Mouse (Mus musculus): ENCODE results near the gene Shisa5. TPM values are rescaled to one million over a fixed set of nuclear protein-coding genes. Genes with fewer than 3 reads are reported as not detected.

Shisa5 gene
- total and polyA plus RNA-seq, 3 experiments: 17.1 to 207 (median 50.0) TPM

DNA sequence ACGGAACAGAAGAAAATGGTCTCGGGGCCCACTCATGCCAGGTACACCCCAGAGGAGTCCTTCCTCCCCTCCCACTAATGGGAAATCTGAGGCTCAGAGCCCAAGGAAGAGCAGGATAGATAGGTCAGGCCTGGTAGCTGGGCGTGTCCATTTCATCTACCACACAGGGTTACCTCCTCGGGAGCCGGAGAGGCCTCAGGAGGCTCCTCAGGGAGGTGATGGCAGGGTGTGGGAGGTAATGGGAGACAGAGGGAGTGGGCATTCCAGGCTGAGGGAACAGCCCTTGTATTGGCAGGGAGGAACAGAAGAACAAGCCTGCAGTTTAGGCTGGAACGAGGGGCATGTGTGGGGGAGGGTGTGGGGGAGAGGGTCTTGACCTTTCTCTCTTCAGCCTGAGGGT, 58.5 kb downstream of the Shisa5 start:
- ATAC-seq (ENCODE audit: extremely low read depth, insufficient number of reproducible peaks, low FRiP score, poor library complexity, severe bottlenecking): no peak
- TF ChIP-seq GATA1 (IDR thresholded peaks at IDR 0.05; ENCODE audit: borderline replicate concordance, low read length) (no peak), GATA2 (IDR thresholded peaks at IDR 0.05; ENCODE audit: borderline replicate concordance, low read depth, low read length) (no peak), TAL1 (conservative IDR thresholded peaks at IDR 0.05; ENCODE audit: low read depth, low read length) (no peak), POLR2AphosphoS5 (IDR thresholded peaks at IDR 0.05; ENCODE audit: insufficient replicate concordance, low read depth, low read length) (no peak), CTCF (IDR thresholded peaks at IDR 0.05; ENCODE audit: low read depth, low read length) (no peak)
- H3K4me3 ChIP-seq (ENCODE audit: low read depth, low read length): no peak overlapping the region

DNA sequence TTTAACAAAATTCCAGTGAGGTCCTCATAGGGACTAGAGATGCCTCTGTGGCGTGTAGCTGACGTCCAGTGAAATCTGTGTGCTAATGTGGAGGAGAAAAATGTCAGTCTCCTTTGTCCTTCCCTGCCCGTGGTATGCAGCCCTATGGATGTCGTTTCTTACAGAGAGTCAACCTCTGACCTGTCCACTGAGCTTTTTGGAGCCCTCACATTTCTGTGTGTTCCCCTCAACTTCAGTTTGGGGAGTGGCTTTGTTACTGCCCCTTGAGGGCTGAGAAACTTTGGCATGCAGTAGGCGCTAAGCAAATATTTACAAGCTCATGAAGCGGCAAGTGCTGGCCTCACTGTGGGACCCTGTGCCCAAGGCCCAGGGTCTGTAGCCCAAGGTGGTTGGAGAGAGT, 58.9 kb downstream of the Shisa5 start:
- Histone ChIP-seq H3K4me3 (ENCODE audit: low read depth, low read length) (no peak overlapping the region), H3K36me3 (replicated peaks) (peaks cover 11% of the 10 kb centered on the region), H3K27me3 (ENCODE audit: insufficient read depth, low read length) (peaks cover 58% of the 10 kb centered on the region), H3K9me3 (replicated peaks) (peaks cover 10% of the 10 kb centered on the region), H3K4me1 (ENCODE audit: insufficient read depth, low read depth, low read length) (peaks cover 3% of the 10 kb centered on the region; the same call in 1 of the 2 replicates)
- no peak for DNase-seq (ENCODE audit: low spot score)
- no peak for ATAC-seq (ENCODE audit: extremely low read depth, insufficient number of reproducible peaks, low FRiP score, poor library complexity, severe bottlenecking)
- TF ChIP-seq POLR2AphosphoS5 (IDR thresholded peaks at IDR 0.05; ENCODE audit: insufficient replicate concordance, low read depth, low read length): no peak
- no peak for TF ChIP-seq GATA1 (IDR thresholded peaks at IDR 0.05; ENCODE audit: borderline replicate concordance, low read length)
- TF ChIP-seq TAL1 (conservative IDR thresholded peaks at IDR 0.05; ENCODE audit: low read depth, low read length): no peak
- no peak for TF ChIP-seq CTCF (IDR thresholded peaks at IDR 0.05; ENCODE audit: low read depth, low read length)

More for the DNA sequence above, 58.5 kb downstream of the Shisa5 start:
- peaks cover 55% of the 10 kb centered on the region for H3K27me3 ChIP-seq (ENCODE audit: insufficient read depth, low read length)
- peaks cover 3% of the 10 kb centered on the region; the same call in 1 of the 2 replicates for H3K4me1 ChIP-seq (ENCODE audit: insufficient read depth, low read depth, low read length)
- no peak for DNase-seq (ENCODE audit: low spot score)
- peaks cover 10% of the 10 kb centered on the region for H3K9me3 ChIP-seq (replicated peaks)
- peaks cover 15% of the 10 kb centered on the region for H3K36me3 ChIP-seq (replicated peaks)

DNA sequence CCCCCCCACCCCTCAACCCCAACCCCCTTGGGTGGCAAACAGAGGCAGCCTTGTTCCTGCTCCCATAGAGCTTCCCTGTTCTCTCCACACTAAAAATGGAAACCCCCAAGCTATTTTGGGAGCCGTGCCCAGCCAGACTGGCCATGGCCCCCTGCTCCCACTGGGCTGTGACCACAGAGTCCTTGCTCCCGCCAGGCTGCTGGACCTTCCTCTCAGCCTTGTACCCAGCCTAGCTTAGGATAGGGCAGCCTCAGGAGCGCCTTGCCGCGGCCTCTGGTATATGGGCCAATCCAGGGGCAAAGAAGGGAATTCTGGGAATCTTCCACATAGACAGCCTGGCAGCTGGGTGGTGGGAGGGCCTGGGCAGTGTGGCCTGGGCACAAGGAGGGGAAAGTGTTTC, 59.5 kb downstream of the Shisa5 start:
- Histone ChIP-seq H3K4me3 (ENCODE audit: low read depth, low read length) (no peak overlapping the region), H3K9me3 (replicated peaks) (peaks cover 10% of the 10 kb centered on the region), H3K27me3 (ENCODE audit: insufficient read depth, low read length) (peaks cover 58% of the 10 kb centered on the region), H3K36me3 (replicated peaks) (peaks cover 6% of the 10 kb centered on the region), H3K4me1 (ENCODE audit: insufficient read depth, low read depth, low read length) (peaks cover 3% of the 10 kb centered on the region; the same call in 1 of the 2 replicates)
- DNase-seq (ENCODE audit: low spot score): no peak
- TF ChIP-seq TAL1 (conservative IDR thresholded peaks at IDR 0.05; ENCODE audit: low read depth, low read length) (no peak), GATA1 (IDR thresholded peaks at IDR 0.05; ENCODE audit: borderline replicate concordance, low read length) (no peak), CTCF (IDR thresholded peaks at IDR 0.05; ENCODE audit: low read depth, low read length) (no peak), GATA2 (IDR thresholded peaks at IDR 0.05; ENCODE audit: borderline replicate concordance, low read depth, low read length) (no peak), POLR2AphosphoS5 (IDR thresholded peaks at IDR 0.05; ENCODE audit: insufficient replicate concordance, low read depth, low read length) (no peak)
- no peak for ATAC-seq (ENCODE audit: extremely low read depth, insufficient number of reproducible peaks, low FRiP score, poor library complexity, severe bottlenecking)

DNA sequence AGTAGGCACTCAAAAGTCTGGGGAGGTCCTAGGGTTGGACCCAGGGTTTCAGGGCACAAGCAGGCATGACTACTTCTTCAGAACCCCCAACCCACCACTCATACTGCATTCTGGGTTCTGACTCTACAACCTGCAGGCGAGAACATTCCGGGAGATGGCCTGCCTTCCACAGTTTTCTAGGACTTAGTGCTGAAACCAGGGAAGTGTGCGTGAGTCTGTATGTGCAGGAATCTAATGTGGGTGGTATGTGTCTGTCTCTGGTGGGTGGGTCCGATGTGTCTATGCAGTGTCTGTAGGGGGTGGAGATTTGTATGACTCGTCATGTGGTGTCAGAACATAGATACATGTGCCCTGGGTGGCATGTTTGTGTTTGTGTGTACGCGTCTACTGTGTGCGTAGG, 60.0 kb downstream of the Shisa5 start:
- ATAC-seq (ENCODE audit: extremely low read depth, insufficient number of reproducible peaks, low FRiP score, poor library complexity, severe bottlenecking) (no peak), DNase-seq (ENCODE audit: low spot score) (no peak)
- H3K36me3 ChIP-seq (replicated peaks): peaks cover under 1% of the 10 kb centered on the region
- no peak for TF ChIP-seq CTCF (IDR thresholded peaks at IDR 0.05; ENCODE audit: low read depth, low read length)
- TF ChIP-seq GATA2 (IDR thresholded peaks at IDR 0.05; ENCODE audit: borderline replicate concordance, low read depth, low read length): no peak
- no peak for TF ChIP-seq GATA1 (IDR thresholded peaks at IDR 0.05; ENCODE audit: borderline replicate concordance, low read length)
- TF ChIP-seq TAL1 (conservative IDR thresholded peaks at IDR 0.05; ENCODE audit: low read depth, low read length): no peak
- TF ChIP-seq POLR2AphosphoS5 (IDR thresholded peaks at IDR 0.05; ENCODE audit: insufficient replicate concordance, low read depth, low read length): no peak
- peaks cover 3% of the 10 kb centered on the region; the same call in 1 of the 2 replicates for H3K4me1 ChIP-seq (ENCODE audit: insufficient read depth, low read depth, low read length)
- H3K4me3 ChIP-seq (ENCODE audit: low read depth, low read length): no peak overlapping the region
- peaks cover 58% of the 10 kb centered on the region for H3K27me3 ChIP-seq (ENCODE audit: insufficient read depth, low read length)
- H3K9me3 ChIP-seq (replicated peaks): peaks cover 10% of the 10 kb centered on the region

- ATAC-seq (ENCODE audit: extremely low read depth, insufficient number of reproducible peaks, low FRiP score, poor library complexity, severe bottlenecking) (no peak), DNase-seq (ENCODE audit: low spot score) (no peak)
- Histone ChIP-seq H3K9me3 (replicated peaks) (peaks cover 10% of the 10 kb centered on the region), H3K27me3 (ENCODE audit: insufficient read depth, low read length) (peaks cover 58% of the 10 kb centered on the region), H3K4me3 (ENCODE audit: low read depth, low read length) (no peak overlapping the region), H3K36me3 (replicated peaks) (no peaks in the 10 kb centered on the region), H3K4me1 (ENCODE audit: insufficient read depth, low read depth, low read length) (peaks cover 3% of the 10 kb centered on the region; the same call in 1 of the 2 replicates)
- TF ChIP-seq POLR2AphosphoS5 (IDR thresholded peaks at IDR 0.05; ENCODE audit: insufficient replicate concordance, low read depth, low read length): no peak
Observed at GRCm38 (mm10) chr9:109098969-109099368, 60.6 kb downstream of the Shisa5 start.

GRCm38 (mm10) chr9:109100307-109100928, 62.1 kb downstream of the Shisa5 start:
- H3K9me3 ChIP-seq (replicated peaks): peaks cover 5% of the 10 kb centered on the region
- H3K27me3 ChIP-seq (ENCODE audit: insufficient read depth, low read length): peaks cover 51% of the 10 kb centered on the region
- no peaks in the 10 kb centered on the region for H3K36me3 ChIP-seq (replicated peaks)
- TF ChIP-seq GATA1 (IDR thresholded peaks at IDR 0.05; ENCODE audit: borderline replicate concordance, low read length): no peak
- TF ChIP-seq GATA2 (IDR thresholded peaks at IDR 0.05; ENCODE audit: borderline replicate concordance, low read depth, low read length): no peak
- TF ChIP-seq TAL1 (conservative IDR thresholded peaks at IDR 0.05; ENCODE audit: low read depth, low read length): no peak
- TF ChIP-seq POLR2AphosphoS5 (IDR thresholded peaks at IDR 0.05; ENCODE audit: insufficient replicate concordance, low read depth, low read length): no peak
- TF ChIP-seq CTCF (IDR thresholded peaks at IDR 0.05; ENCODE audit: low read depth, low read length): no peak
- no peaks in the 10 kb centered on the region; the same call in 1 of the 2 replicates for H3K4me1 ChIP-seq (ENCODE audit: insufficient read depth, low read depth, low read length)
- ATAC-seq (ENCODE audit: extremely low read depth, insufficient number of reproducible peaks, low FRiP score, poor library complexity, severe bottlenecking) (no peak), DNase-seq (ENCODE audit: low spot score) (no peak)
- H3K4me3 ChIP-seq (ENCODE audit: low read depth, low read length): no peak overlapping the region

All from G1E (cell line).